In the genomic region with DNA sequence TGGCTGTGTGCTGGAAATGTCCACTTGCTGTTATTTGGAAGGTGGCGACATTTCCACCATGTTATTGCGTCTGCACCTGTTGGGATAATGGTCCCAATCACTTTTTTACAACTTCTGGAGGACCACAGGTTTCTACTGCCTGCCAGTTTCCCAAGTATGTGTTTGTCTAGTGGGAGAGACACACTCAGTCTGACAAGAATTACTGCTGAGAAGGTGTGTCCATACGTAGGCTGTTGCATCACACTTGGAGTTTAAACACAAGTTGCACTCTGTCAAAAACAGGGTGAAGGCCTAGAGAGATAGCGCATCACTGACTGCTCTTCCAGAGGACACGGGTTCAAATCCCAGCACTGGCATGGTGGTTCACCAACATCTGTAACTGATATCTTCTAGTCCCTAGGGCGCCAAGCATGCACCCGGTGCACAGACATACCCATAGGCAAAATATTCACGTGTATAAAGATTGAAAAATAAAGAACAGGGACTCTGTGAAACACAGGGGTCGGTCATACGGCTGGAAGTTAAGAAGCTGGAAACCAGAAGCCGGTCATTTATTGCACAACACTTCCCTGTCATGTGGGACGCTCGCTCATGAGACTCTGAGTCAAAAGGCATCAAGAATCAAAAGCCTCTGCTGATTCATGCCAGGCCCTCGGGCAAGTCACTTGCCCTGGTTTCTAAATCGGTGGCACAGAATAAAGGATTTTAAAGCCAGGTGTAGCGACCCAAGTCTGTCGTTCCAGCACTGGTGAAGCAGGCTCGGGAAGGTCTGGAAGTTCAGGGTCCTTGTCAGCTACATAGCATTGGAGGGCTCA, we compare ENCODE assay signal across 13 mouse cellular contexts. TPM values are rescaled to one million over a fixed set of nuclear protein-coding genes. Genes with fewer than 3 reads are reported as not detected.
A peak's percentile ranks its signal among the peaks of the same experiment; 100 is the strongest.
DNase-seq lines count a peak whose midpoint lies in the region; ATAC-seq and TF ChIP-seq lines count a peak whose summit lies in the region.
"Had no signal": no experiment of that assay in that cellular context is flagged by ENCODE, and none has a peak within 500 bp of the region (broad histone marks: within the 10 kb centered on the region; RNA-seq: fewer than 3 reads in every experiment).

No protein-coding gene starts in this region.

- peak; percentile 93 for ATAC-seq in megakaryocyte, adult 5-6 weeks (ENCODE audit: poor library complexity, severe bottlenecking)
- no peak for ATAC-seq in megakaryocyte-erythroid progenitor cell, adult 5-6 weeks (replicated peaks; ENCODE audit: low FRiP score, low TSS enrichment, poor library complexity, severe bottlenecking)

- H3K4me3 ChIP-seq in kidney, adult 2 months (ENCODE audit: insufficient read depth, low read depth, low read length), result no peak overlapping the region
- H3K4me3 ChIP-seq: embryonic facial prominence, embryonic 15.5 days; heart, adult 2 months; left cerebral cortex, adult 2 months; stomach, embryonic 15.5 days had no signal

- DNase-seq in kidney, adult 2 months, result peak; percentile 40
- DNase-seq in kidney, adult 18-20 months, result no peak
- peak; percentile 88 for DNase-seq in adipocyte (ENCODE audit: low spot score)
- peak; percentile 95 for DNase-seq in fat pad, adult 2 months (ENCODE audit: extremely low read depth, low read depth, low spot score)
- no peak for DNase-seq in ovary, postnatal 10 days (ENCODE audit: low spot score)
- DNase-seq in embryo, embryonic 9.5 days (ENCODE audit: extremely low spot score), result no peak

- WGBS in kidney, adult 2 months, result 79% methylated on average over 18 of the region's 18 CpGs

- no peaks in the 10 kb centered on the region for H3K4me1 ChIP-seq in kidney, adult 2 months (ENCODE audit: control insufficient read depth, insufficient read depth, low read length)

- H3K36me3 ChIP-seq in kidney, adult 2 months (ENCODE audit: control insufficient read depth, insufficient read depth, low read length), result no peaks in the 10 kb centered on the region
- H3K36me3 ChIP-seq: embryonic facial prominence, embryonic 15.5 days; stomach, embryonic 15.5 days had no signal

- no peaks in the 10 kb centered on the region for H3K27me3 ChIP-seq in kidney, adult 2 months (replicated peaks; ENCODE audit: control insufficient read depth, insufficient read depth, low read length)
- H3K27me3 ChIP-seq: embryonic facial prominence, embryonic 15.5 days; stomach, embryonic 15.5 days had no signal

- H3K27ac ChIP-seq in kidney, adult 2 months (ENCODE audit: insufficient read depth, low read depth, low read length), result no peak overlapping the region
- H3K27ac ChIP-seq: embryonic facial prominence, embryonic 15.5 days; heart, adult 2 months; left cerebral cortex, adult 2 months had no signal

- TF ChIP-seq POLR2A in kidney, adult 2 months (IDR thresholded peaks at IDR 0.05; ENCODE audit: low read depth, low read length), result no peak

- TF ChIP-seq CTCF in kidney, adult 2 months (conservative IDR thresholded peaks at IDR 0.05; ENCODE audit: insufficient read depth, insufficient read length, low read depth, low read length), result no peak

RNA-seq across cellular contexts. Expression of gene Plekhm2, which starts 5.4 kb away (rescaled TPM):
- polyA plus RNA-seq in kidney, adult 2 months (2012; rRNA removed), result 79.7 and 85.4 TPM in 2 replicates
- total RNA-seq in megakaryocyte, adult 5-6 weeks (2015), result 11.1 and 14.9 TPM in 2 replicates
- 10.4 and 11.1 TPM in 2 replicates for total RNA-seq in megakaryocyte, adult 5-6 weeks (2017)
- 7.7 and 16.9 TPM in 2 replicates for total RNA-seq in megakaryocyte-erythroid progenitor cell, adult 5-6 weeks (2014; fragmentation: Nextera tagmentation)
- 4.9 and 22.4 TPM in 2 replicates for total RNA-seq in megakaryocyte-erythroid progenitor cell, adult 5-6 weeks (2017)

RNA-seq across cellular contexts. Expression of gene Rsc1a1, which starts 15.3 kb away (rescaled TPM):
- polyA plus RNA-seq in kidney, adult 2 months (2012; rRNA removed), result 18.2 and 25.8 TPM in 2 replicates
- 26.8 and 33.7 TPM in 2 replicates for total RNA-seq in megakaryocyte, adult 5-6 weeks (2015)
- total RNA-seq in megakaryocyte, adult 5-6 weeks (2017), result 9.5 and 16.2 TPM in 2 replicates
- total RNA-seq in megakaryocyte-erythroid progenitor cell, adult 5-6 weeks (2014; fragmentation: Nextera tagmentation), result 19.1 and 23.4 TPM in 2 replicates
- total RNA-seq in megakaryocyte-erythroid progenitor cell, adult 5-6 weeks (2017), result 17.1 and 26.1 TPM in 2 replicates
- total RNA-seq: heart, adult 2 months had no signal
- polyA plus RNA-seq: embryonic facial prominence, embryonic 15.5 days; stomach, embryonic 15.5 days had no signal

RNA-seq across cellular contexts. Expression of gene Slc25a34, which starts 46.5 kb away (rescaled TPM):
- polyA plus RNA-seq in kidney, adult 2 months (2012; rRNA removed), result 30.1 and 33.8 TPM in 2 replicates
- not detected in 2 replicates for total RNA-seq in megakaryocyte, adult 5-6 weeks (2015)
- not detected in 2 replicates for total RNA-seq in megakaryocyte, adult 5-6 weeks (2017)
- not detected in 2 replicates for total RNA-seq in megakaryocyte-erythroid progenitor cell, adult 5-6 weeks (2014; fragmentation: Nextera tagmentation)
- total RNA-seq in megakaryocyte-erythroid progenitor cell, adult 5-6 weeks (2017), result 0.65 TPM in 1 of 2 replicates, not detected in the other
- polyA plus RNA-seq: neural tube, embryonic 14.5 days had no signal

RNA-seq across cellular contexts. Expression of gene Tmem82, which starts 51.7 kb away (rescaled TPM):
- 29.0 and 32.3 TPM in 2 replicates for polyA plus RNA-seq in kidney, adult 2 months (2012; rRNA removed)
- 0.16 TPM in 1 of 2 replicates, not detected in the other for total RNA-seq in megakaryocyte, adult 5-6 weeks (2015)
- total RNA-seq in megakaryocyte, adult 5-6 weeks (2017), result 0.26 TPM in 1 of 2 replicates, not detected in the other
- 0.37 TPM in 1 of 2 replicates, not detected in the other for total RNA-seq in megakaryocyte-erythroid progenitor cell, adult 5-6 weeks (2014; fragmentation: Nextera tagmentation)
- 0.52 and 0.57 TPM in 2 replicates for total RNA-seq in megakaryocyte-erythroid progenitor cell, adult 5-6 weeks (2017)

RNA-seq across cellular contexts. Expression of gene Ddi2, which starts 53.1 kb away (rescaled TPM):
- 21.9 and 23.4 TPM in 2 replicates for polyA plus RNA-seq in kidney, adult 2 months (2012; rRNA removed)
- 25.2 and 29.1 TPM in 2 replicates for total RNA-seq in megakaryocyte, adult 5-6 weeks (2015)
- total RNA-seq in megakaryocyte, adult 5-6 weeks (2017), result 37.6 and 47.1 TPM in 2 replicates
- 31.1 and 50.4 TPM in 2 replicates for total RNA-seq in megakaryocyte-erythroid progenitor cell, adult 5-6 weeks (2014; fragmentation: Nextera tagmentation)
- 24.8 and 43.8 TPM in 2 replicates for total RNA-seq in megakaryocyte-erythroid progenitor cell, adult 5-6 weeks (2017)

Comparison
In these comparisons a context has a peak if more than half of its experiments do, and no peak if none do; other contexts are left out.
1. DNase-seq: peak in kidney, adult 2 months (single experiment), adipocyte (single experiment) and fat pad, adult 2 months (single experiment); none in kidney, adult 18-20 months (single experiment), ovary, postnatal 10 days (single experiment) and embryo, embryonic 9.5 days (single experiment).